Mouse (Mus musculus) gastrocnemius, postnatal 36 days (tissue): Measurements from ENCODE around the gene Cars2. TPM values are rescaled to one million over a fixed set of nuclear protein-coding genes. Genes with fewer than 3 reads are reported as not detected.
"Not testable (repeated sequence)": the region's sequence is repeated elsewhere in the genome, so short reads cannot be mapped to it uniquely, and the experiment has no call there.

Experiments
- DNase-seq, 2 experiments: peaks; one replicate each; pipeline ENCODE4 v3.0.0; 2022
- intact Hi-C: fragments of 180-260 bp; cut with DNase I; formaldehyde crosslinking; loops from one replicate; pipeline ENCODE4 v1.15.1; 2025
- long read RNA-seq, 2 experiments: library from polyadenylated mRNA; stranded (forward); transcript quantifications; one replicate each; pipeline ENCODE4 v2.0.0; 2021
- total RNA-seq, 2 experiments: library from RNA; stranded (reverse); gene quantifications; 2 replicates each; pipeline ENCODE4 v1.2.3; 2021

Cars2 gene
- total RNA-seq, result 10 to 100 TPM; 13.8 to 14.2 TPM
- long read RNA-seq, experiment 1, transcript Cars2-207 (4 exons, 826 nt), result minor isoform, 6 of 21 reads
- long read RNA-seq, experiment 1, transcript Cars2-201 (15 exons, 1,902 nt), result major isoform, 7 of 21 reads
- long read RNA-seq, experiment 1, partial matches to known transcripts, result 1 of 21 reads
- long read RNA-seq, experiment 1, other reads (novel, unspliced or antisense), result 7 of 21 reads
- long read RNA-seq, experiment 2, partial matches to known transcripts, result 1 of 44 reads
- long read RNA-seq, experiment 2, other reads (novel, unspliced or antisense), result 38 of 44 reads

- DNase-seq, result peak; percentile 90 to 91
- intact Hi-C loops, result no loop called here
Measured at GRCm38 (mm10) chr8:11550281-11550948, at the start of gene Cars2. TSS of gene Cars2 (minus strand) at chr8:11550783.

- intact Hi-C loops, result no loop called here
- DNase-seq, result no peak
Measured at GRCm38 (mm10) chr8:11593222-11593884, 42.8 kb upstream of the Cars2 start.

- intact Hi-C loops, result no loop called here
- DNase-seq, result no peak
Measured at GRCm38 (mm10) chr8:11592296-11592695, 41.7 kb upstream of the Cars2 start.

- no peak for DNase-seq
- intact Hi-C loops, result no loop called here
Measured at GRCm38 (mm10) chr8:11591837-11592236, 41.3 kb upstream of the Cars2 start.

DNA sequence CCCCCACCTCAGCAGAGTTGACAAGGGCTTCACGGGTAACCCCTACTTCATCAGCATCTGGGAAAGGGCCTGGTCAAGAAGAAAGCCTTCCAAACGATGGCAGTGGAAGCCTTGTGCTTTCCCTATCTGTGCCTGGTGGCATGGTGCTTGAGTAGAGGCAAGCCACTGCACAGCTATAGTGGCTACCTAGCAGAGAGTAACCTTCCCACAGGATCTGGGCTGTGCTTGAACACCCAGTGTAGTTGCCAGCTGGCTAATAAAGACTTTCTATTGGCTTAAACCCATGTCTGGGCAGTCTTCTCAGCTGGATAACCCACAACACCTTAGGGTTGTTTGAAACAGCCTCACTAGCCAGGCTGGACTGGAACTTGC, 35.8 kb upstream of the Cars2 start:
- no peak for DNase-seq
- intact Hi-C loops, result no loop called here

DNA sequence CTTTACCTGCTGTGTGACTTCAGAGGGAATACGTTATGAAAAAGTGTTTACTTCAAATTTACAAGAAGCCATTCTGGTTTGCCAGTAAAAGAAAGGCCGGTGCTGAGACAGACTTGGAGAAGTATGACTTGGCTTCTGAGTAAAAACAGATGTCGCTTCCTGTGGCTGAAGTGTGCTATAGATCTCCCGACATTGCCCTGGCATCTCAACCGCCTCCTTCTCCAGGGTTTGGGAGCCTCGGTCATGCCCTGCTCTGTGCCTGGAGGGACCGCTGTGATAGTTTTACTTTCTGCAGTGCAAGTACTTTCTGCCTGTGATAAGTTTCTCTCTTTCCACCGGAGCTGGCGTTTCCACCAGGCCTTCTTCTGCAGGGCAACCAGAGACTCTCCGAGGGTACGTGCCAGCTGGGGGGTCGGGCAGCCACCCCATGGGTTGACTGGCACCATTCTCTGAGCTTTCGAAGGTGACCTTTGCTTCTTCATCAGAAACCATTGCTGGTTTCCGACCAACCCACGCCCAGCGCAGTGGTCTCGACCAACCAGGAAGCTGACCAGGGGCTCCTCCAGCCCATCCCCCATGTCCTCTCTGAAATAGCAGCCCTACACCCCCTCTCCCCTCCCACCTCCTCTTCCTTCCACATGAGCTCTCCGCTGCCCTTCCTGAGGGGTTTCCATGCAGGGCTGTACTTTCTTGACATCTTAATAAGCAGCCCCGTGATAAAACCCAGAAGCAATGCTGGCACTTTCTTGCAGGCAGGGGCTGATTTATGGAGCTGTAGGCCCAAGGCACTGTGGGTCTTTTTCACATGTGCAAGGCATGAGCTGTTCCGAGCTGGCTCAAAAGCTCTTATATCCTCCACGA, 35.2 kb upstream of the Cars2 start:
- intact Hi-C loops, result no loop called here
- no peak for DNase-seq

GRCm38 (mm10) chr8:11575604-11576384, 25.2 kb upstream of the Cars2 start:
- DNase-seq, result no peak

DNA sequence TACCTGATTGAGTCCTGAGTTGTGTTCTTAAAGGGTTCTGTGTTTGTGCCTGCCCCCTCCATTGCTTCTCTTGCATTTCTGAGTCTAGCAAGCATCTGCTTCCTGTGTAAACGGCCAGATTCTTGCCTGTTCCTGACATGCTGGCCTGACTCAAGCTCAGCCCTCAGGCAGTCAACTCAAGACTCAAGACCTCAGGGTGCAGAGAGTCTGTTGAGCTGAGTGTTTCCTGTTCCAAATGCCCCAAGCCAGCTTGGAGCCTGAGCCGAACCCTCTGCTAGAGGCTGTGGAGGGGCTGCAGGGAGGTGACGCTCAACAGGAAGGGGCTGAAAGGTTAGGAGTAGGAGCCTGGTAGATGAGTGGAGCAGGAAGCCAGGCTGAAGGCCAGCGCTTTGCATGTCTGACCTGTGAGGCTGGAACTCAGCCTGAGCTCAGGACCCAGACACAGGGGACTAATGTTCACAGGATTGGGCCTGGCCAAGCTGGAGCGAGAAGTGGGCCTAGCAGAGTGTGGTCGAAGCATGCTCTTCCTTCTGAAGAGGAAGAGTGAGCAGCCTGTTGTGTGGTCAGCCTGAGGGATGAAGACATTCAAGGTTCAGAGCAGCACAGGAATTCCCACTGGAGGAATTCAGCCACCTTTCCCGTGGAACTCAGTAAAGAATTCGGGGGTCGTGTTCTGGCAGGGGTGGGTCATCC, 24.5 kb upstream of the Cars2 start:
- no peak for DNase-seq
- intact Hi-C loops, result no loop called here

More at GRCm38 (mm10) chr8:11575604-11576384, 25.2 kb upstream of the Cars2 start:
- intact Hi-C loops, result no loop called here

GRCm38 (mm10) chr8:11572428-11572827, 21.8 kb upstream of the Cars2 start:
- intact Hi-C loops, result no loop called here

DNA sequence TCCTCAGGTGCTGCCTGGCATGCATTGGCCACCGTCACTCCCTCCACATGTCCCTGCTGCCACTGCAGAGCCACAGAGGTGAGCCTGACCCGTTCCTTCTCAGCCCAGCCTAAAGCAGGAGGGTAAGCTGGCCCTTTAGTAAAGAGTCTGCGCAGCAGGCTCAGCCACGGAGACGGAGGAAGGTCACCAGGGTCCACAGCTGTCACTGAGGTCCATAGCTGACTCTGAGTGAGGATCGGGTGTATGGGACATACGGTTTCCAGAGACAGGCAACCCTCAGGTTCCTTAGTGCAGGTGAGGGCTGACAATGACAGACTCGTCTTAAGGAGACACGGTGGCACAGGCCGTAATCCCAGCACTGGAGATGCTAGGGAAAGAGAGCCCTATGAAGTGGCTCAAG, 21.4 kb upstream of the Cars2 start:
- intact Hi-C loops, result no loop called here
- no peak for DNase-seq

More at GRCm38 (mm10) chr8:11572428-11572827, 21.8 kb upstream of the Cars2 start:
- DNase-seq, result no peak

GRCm38 (mm10) chr8:11570742-11571141, 20.2 kb upstream of the Cars2 start:
- intact Hi-C loops, result no loop called here
- no peak for DNase-seq

- intact Hi-C loops, result no loop called here
- DNase-seq, result no peak
Measured at GRCm38 (mm10) chr8:11569260-11570097, 18.9 kb upstream of the Cars2 start.

- DNase-seq, intact Hi-C loops: not testable (repeated sequence)
Measured at GRCm38 (mm10) chr8:11568193-11568592, 17.6 kb upstream of the Cars2 start.

GRCm38 (mm10) chr8:11564721-11565120, 14.1 kb upstream of the Cars2 start:
- intact Hi-C loops, result loop anchor here (5.0 kb wide), 1 partner anchor 33 kb away; no protein-coding TSS in a partner anchor
- DNase-seq, result no peak

DNA sequence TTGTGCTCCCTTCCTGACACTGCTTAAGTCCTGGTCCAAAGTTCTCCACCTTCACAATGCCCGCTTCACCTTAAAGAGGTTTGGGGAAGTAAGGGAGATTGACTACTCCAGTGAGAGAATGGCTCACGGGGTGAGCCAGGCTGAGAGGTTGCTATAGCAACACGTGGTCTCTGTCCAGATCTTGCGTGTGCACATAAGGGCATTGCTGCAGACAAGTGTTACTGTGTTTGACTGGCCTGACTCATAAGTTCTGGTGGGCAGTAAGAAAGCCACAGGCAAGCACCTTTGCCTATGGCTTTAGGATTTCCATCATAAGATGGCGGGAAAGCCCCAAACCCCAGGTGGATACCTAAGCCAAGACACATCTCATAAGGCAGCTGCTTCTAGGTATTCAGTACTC, 13.7 kb upstream of the Cars2 start:
- intact Hi-C loops, result loop anchor here (5.0 kb wide), 1 partner anchor 33 kb away; no protein-coding TSS in a partner anchor
- no peak for DNase-seq

DNA sequence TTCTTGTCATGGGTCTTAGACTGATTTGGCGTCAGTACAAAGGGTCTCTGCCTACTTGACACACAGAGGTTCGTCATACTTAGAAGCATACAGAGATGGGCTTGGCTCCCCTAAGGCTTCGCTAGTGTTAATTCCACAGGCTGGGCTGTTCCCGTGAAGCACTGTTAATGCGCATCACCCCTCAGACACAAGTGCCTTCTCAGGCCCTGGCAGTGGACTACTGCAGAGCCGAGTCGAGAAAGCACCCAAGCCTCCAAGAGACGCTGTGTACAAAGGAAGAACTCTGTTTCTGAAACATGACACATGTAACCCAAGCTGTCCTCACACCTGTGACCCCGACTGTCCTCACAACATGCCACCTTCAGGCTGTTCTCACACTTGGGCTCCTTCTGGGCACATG, 9.6 kb upstream of the Cars2 start:
- intact Hi-C loops, result loop anchor here (5.0 kb wide), 1 partner anchor 37 kb away; no protein-coding TSS in a partner anchor
- no peak for DNase-seq

GRCm38 (mm10) chr8:11559511-11559910, 8.9 kb upstream of the Cars2 start:
- intact Hi-C loops, result no loop called here
- no peak for DNase-seq
